Mouse (Mus musculus) adrenal gland, adult 8-10 months (tissue): Measurements from ENCODE around the gene Pdcd2l. TPM values are rescaled to one million over a fixed set of nuclear protein-coding genes. Genes with fewer than 3 reads are reported as not detected.

Experiments
- DNase-seq: peaks from one replicate; pipeline ENCODE4 v3.0.0; 2022
- total RNA-seq, 4 experiments: library from RNA; stranded (reverse); gene quantifications; 2 replicates each; pipeline ENCODE4 v1.2.4; 2022

The Pdcd2l gene
- total RNA-seq, 4 experiments from 2014 or later, result 25.7 to 30.3 (median 27.0) TPM

DNA sequence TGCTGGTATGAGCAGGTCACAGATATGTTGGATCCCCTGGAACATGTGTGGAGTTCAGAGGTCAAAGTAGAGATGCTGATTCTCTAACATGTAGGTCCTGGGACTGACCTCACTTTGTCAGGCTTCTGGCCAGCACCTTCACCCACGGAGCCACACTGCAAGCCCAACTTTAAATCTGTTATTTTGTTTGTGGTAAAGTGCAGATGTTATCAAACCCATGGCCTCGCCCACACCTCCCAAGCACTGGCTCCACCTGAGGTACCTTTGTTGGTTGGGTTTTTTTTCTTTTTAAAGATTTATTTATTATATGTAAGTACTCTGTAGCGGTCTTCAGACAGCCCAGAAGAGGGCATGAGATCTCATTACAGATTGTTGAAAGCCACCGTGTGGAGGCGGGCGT is 57.0 kb downstream of the Pdcd2l start:
- DNase-seq, result no peak

Other genes starting within 250 kb of the Pdcd2l start
- gene Scgb2b27, start 182.7 kb downstream of the Pdcd2l start, total RNA-seq, result not detected
- not detected for gene Scgb1b27, start 175.2 kb downstream of the Pdcd2l start, total RNA-seq
- not detected for gene Scgb1b30, start 101.2 kb downstream of the Pdcd2l start, total RNA-seq
- gene Wtip, start 63.4 kb downstream of the Pdcd2l start, total RNA-seq, result 10 to 100 TPM; 20.0 to 34.4 (median 27.8) TPM
- 10 to 100 TPM; 64.3 to 77.2 (median 72.4) TPM for gene Uba2, start 27.1 kb downstream of the Pdcd2l start, total RNA-seq
- gene Gpi1, start 33.7 kb upstream of the Pdcd2l start, total RNA-seq, result 100 to 1,000 TPM; 226 to 338 (median 277) TPM
- not detected for gene Gm6096, start 54.4 kb upstream of the Pdcd2l start, total RNA-seq
- gene 4931406P16Rik, start 116.9 kb upstream of the Pdcd2l start, total RNA-seq, result 10 to 100 TPM; 48.5 to 74.7 (median 62.8) TPM
- gene Lsm14a, start 196.7 kb upstream of the Pdcd2l start, total RNA-seq, result 100 to 1,000 TPM; 109 to 126 (median 119) TPM